ENCODE assay signal across 9 mouse cellular contexts in genomic region chr3:64790509-64791244, GRCm38 (mm10). TPM values are rescaled to one million over a fixed set of nuclear protein-coding genes. Genes with fewer than 3 reads are reported as not detected.
DNase-seq lines count a peak whose midpoint lies in the region; ATAC-seq and TF ChIP-seq lines count a peak whose summit lies in the region.
"Had no signal": no experiment of that assay in that cellular context is flagged by ENCODE, and none has a peak within 500 bp of the region (broad histone marks: within the 10 kb centered on the region; RNA-seq: fewer than 3 reads in every experiment).

No protein-coding gene starts in this region.

- dilution Hi-C loops in CH12.LX (cut with MboI; ENCODE audit: extremely low pct_ligation_motif_present, extremely low pct_unique_long_range_greater_than_20kb, low sequenced_read_pairs): no loop called here

- in situ Hi-C loops in CH12.LX (cut with MboI; ENCODE audit: low pct_ligation_motif_present, low pct_unique_long_range_greater_than_20kb, low sequenced_read_pairs): no loop called here

- H3K27ac ChIP-seq in CH12.LX (ENCODE audit: insufficient read depth, low read depth): no peak overlapping the region
- H3K27ac ChIP-seq in lung, embryonic 16.5 days (ENCODE audit: low read length): no peak overlapping the region
- H3K27ac ChIP-seq: heart, embryonic 13.5 days had no signal

- peak; percentile 57 for ATAC-seq in lung, embryonic 16.5 days (ENCODE audit: low read depth)

- no peaks in the 10 kb centered on the region for H3K36me3 ChIP-seq in CH12.LX (replicated peaks in 1 of 2; ENCODE audit: control insufficient read depth in 1 of 2, insufficient read depth in 1 of 2, low read length in 1 of 2)
- H3K36me3 ChIP-seq in lung, embryonic 16.5 days (ENCODE audit: control insufficient read depth, insufficient read depth, low read length): no peaks in the 10 kb centered on the region
- H3K36me3 ChIP-seq: heart, embryonic 13.5 days had no signal

- H3K9ac ChIP-seq in CH12.LX (ENCODE audit: insufficient read depth, low read depth): no peak overlapping the region
- no peak overlapping the region for H3K9ac ChIP-seq in lung, embryonic 16.5 days (ENCODE audit: low read length)
- H3K9ac ChIP-seq: heart, embryonic 13.5 days had no signal

- no peaks in the 10 kb centered on the region for H3K79me2 ChIP-seq in CH12.LX (replicated peaks; ENCODE audit: control insufficient read depth, extremely low read depth, insufficient read depth, poor library complexity, severe bottlenecking)

- no peak overlapping the region for H3K4me2 ChIP-seq in CH12.LX (ENCODE audit: insufficient read depth, low read depth, poor library complexity, severe bottlenecking)
- no peak overlapping the region for H3K4me2 ChIP-seq in lung, embryonic 16.5 days (ENCODE audit: low read depth, low read length)
- H3K4me2 ChIP-seq: heart, embryonic 13.5 days had no signal

- peak; percentile 9 for DNase-seq in CH12.LX (ENCODE audit: extremely low read depth)
- peak; percentile 44 for DNase-seq in R1 (ENCODE audit: low read depth, low spot score)
- peak; percentile 70 for DNase-seq in embryo, embryonic 11 days
- DNase-seq in heart, postnatal 14 days: peak; percentile 47 to 71
- DNase-seq in layer of hippocampus, adult 11-12 months (ENCODE audit: low spot score): peak; percentile 68
- peak; percentile 35 for DNase-seq in retina, postnatal 7 days (ENCODE audit: low read depth, low spot score)
- DNase-seq in spleen, postnatal 4 days (ENCODE audit: low spot score in 2 of 2): no peak

- no peak for TF ChIP-seq EP300 in CH12.LX (IDR thresholded peaks at IDR 0.05; ENCODE audit: low read length)

- WGBS in lung, embryonic 16.5 days: 41% methylated on average over 10 of the region's 10 CpGs

- intact Hi-C loops in heart, postnatal 14 days (cut with DNase I): loop anchor here (2.0 kb wide), 1 partner anchor 750 kb away; no protein-coding TSS in a partner anchor

- no peak for TF ChIP-seq POLR2A in CH12.LX (IDR thresholded peaks at IDR 0.05; ENCODE audit: low read depth, low read length)

- H3K4me1 ChIP-seq in CH12.LX (ENCODE audit: control insufficient read depth in 1 of 2, insufficient read depth in 2 of 2): no peaks in the 10 kb centered on the region
- no peaks in the 10 kb centered on the region for H3K4me1 ChIP-seq in lung, embryonic 16.5 days (replicated peaks; ENCODE audit: control insufficient read depth, insufficient read depth, low read length)
- H3K4me1 ChIP-seq: heart, embryonic 13.5 days had no signal

- H3K9me3 ChIP-seq in CH12.LX (replicated peaks; ENCODE audit: low read length): peaks cover 9% of the 10 kb centered on the region
- no peaks in the 10 kb centered on the region for H3K9me3 ChIP-seq in lung, embryonic 16.5 days (ENCODE audit: control insufficient read depth, low read length)
- H3K9me3 ChIP-seq: heart, embryonic 13.5 days had no signal

- TF ChIP-seq CTCF in CH12.LX (conservative IDR thresholded peaks at IDR 0.05 in 1 of 2, IDR thresholded peaks at IDR 0.05 in 1 of 2; ENCODE audit: low read depth in 2 of 2, low read length in 2 of 2): peak; percentile 47 to 58

- no peak overlapping the region for H3K4me3 ChIP-seq in CH12.LX (replicated peaks in 1 of 3; ENCODE audit: low read depth in 2 of 3, low read length in 2 of 3, poor library complexity in 1 of 3)
- no peak overlapping the region for H3K4me3 ChIP-seq in lung, embryonic 16.5 days (ENCODE audit: low read length)
- H3K4me3 ChIP-seq: heart, embryonic 13.5 days had no signal

- no peaks in the 10 kb centered on the region for H3K27me3 ChIP-seq in CH12.LX (replicated peaks)
- no peaks in the 10 kb centered on the region for H3K27me3 ChIP-seq in lung, embryonic 16.5 days (ENCODE audit: control insufficient read depth, insufficient read depth, low read depth, low read length)
- H3K27me3 ChIP-seq: heart, embryonic 13.5 days had no signal

- peak; percentile 64 for TF ChIP-seq RAD21 in CH12.LX (IDR thresholded peaks at IDR 0.05; ENCODE audit: low read depth, low read length)

TF ChIP-seq in CH12.LX, 34 proteins besides CTCF, POLR2A, EP300 and RAD21:
- TF ChIP-seq MXI1 (IDR thresholded peaks at IDR 0.05; ENCODE audit: low read depth, low read length) (no peak), SMC3 (IDR thresholded peaks at IDR 0.05; ENCODE audit: low read depth, low read length) (no peak), HCFC1 (IDR thresholded peaks at IDR 0.05; ENCODE audit: low read depth, low read length) (no peak), E2F4 (IDR thresholded peaks at IDR 0.05; ENCODE audit: insufficient replicate concordance, low read depth, low read length) (no peak), USF1 (IDR thresholded peaks at IDR 0.05; ENCODE audit: low read depth, low read length) (no peak), NELFE (IDR thresholded peaks at IDR 0.05; ENCODE audit: low read depth, low read length) (no peak)

RNA-seq across cellular contexts. Expression of gene Vmn2r7, which starts 53.9 kb away (rescaled TPM):
- not detected in 2 replicates for total RNA-seq in CH12.LX (2012; rRNA removed)
- total RNA-seq in CH12.LX (2014; rRNA removed): not detected in 2 replicates
- polyA plus RNA-seq in CH12.LX (2012; ENCODE audit: insufficient read length, low read depth): not detected in 2 replicates
- total RNA-seq in heart, postnatal 14 days (2021): not detected
- not detected in 2 replicates for polyA plus RNA-seq in lung, embryonic 16.5 days (2015; fragmentation: Nextera tagmentation; extraction: Ambion mirVana)
- polyA plus RNA-seq: heart, embryonic 13.5 days had no signal

Comparison
In these comparisons a context has a peak if more than half of its experiments do, and no peak if none do; other contexts are left out.
1. DNase-seq: peak in CH12.LX (single experiment), R1 (single experiment), embryo, embryonic 11 days (single experiment), heart, postnatal 14 days (2 of 2), layer of hippocampus, adult 11-12 months (single experiment) and retina, postnatal 7 days (single experiment); none in spleen, postnatal 4 days (0 of 2).